Mouse (Mus musculus) embryonic facial prominence, embryonic 10.5 days (tissue): ENCODE measurements around the gene Gtpbp3. TPM values are rescaled to one million over a fixed set of nuclear protein-coding genes. Genes with fewer than 3 reads are reported as not detected.
A peak's percentile ranks its signal among the peaks of the same experiment; 100 is the strongest.

Experiments used
- DNase-seq: peaks from one replicate; pipeline ENCODE4 v3.0.0-alpha.2; 2017; ENCODE audit warnings: low spot score
- H3K27ac ChIP-seq: fragments of 300-500 bp; sonication (generic); replicated peaks from 2 replicates; pipeline ENCODE4 v1.5.1; 2016; ENCODE audit warnings: mild to moderate bottlenecking
- H3K27me3 ChIP-seq: fragments of 300-500 bp; sonication (generic); replicated peaks from 2 replicates; pipeline ENCODE4 v1.6.1; 2016; ENCODE audit warnings: low read depth, mild to moderate bottlenecking; ENCODE audit not compliant: poor library complexity, severe bottlenecking
- H3K36me3 ChIP-seq: fragments of 300-500 bp; sonication (generic); replicated peaks from 2 replicates; pipeline ENCODE4 v1.6.1; 2016; ENCODE audit warnings: mild to moderate bottlenecking, moderate library complexity
- H3K4me1 ChIP-seq: fragments of 300-500 bp; sonication (generic); 2 replicates; pipeline ENCODE4 v1.6.1; 2016
- H3K4me3 ChIP-seq: fragments of 300-500 bp; sonication (generic); 2 replicates; pipeline ENCODE4 v1.5.1; 2016; ENCODE audit warnings: mild to moderate bottlenecking, moderate library complexity
- H3K9me3 ChIP-seq: fragments of 300-500 bp; sonication (generic); 2 replicates; pipeline ENCODE4 v1.6.1; 2016; ENCODE audit warnings: mild to moderate bottlenecking
- WGBS: fragments of 180-500 bp; shearing (Covaris S2); methylation state at CpG from one replicate; pipeline ENCODE4 v1.1.7; 2016; 5-methylcytosine and 5-hydroxymethylcytosine counted together
- polyA plus RNA-seq: library from polyadenylated mRNA; unstranded; fragments of >200 nt; fragmentation: Nextera tagmentation; extraction: Ambion mirVana; gene quantifications from 2 replicates; pipeline ENCODE4 v1.2.1, GENCODE M21; 2016

The Gtpbp3 gene
- polyA plus RNA-seq, 1 experiment from 2014 or later, result 24.5 TPM

- peaks cover 20% of the 10 kb centered on the region for H3K27me3 ChIP-seq
- peak; percentile 69 for DNase-seq
- WGBS, result 9% methylated on average over 16 of the region's 16 CpGs
- peak overlapping the region; percentile 90 for H3K4me3 ChIP-seq
- H3K9me3 ChIP-seq, result no peaks in the 10 kb centered on the region
- peaks cover 43% of the 10 kb centered on the region for H3K4me1 ChIP-seq
- peak overlapping the region; percentile 87 for H3K27ac ChIP-seq
- H3K36me3 ChIP-seq, result peaks cover 56% of the 10 kb centered on the region
Measured at GRCm38 (mm10) chr8:71462786-71463185, 25.1 kb upstream of the Gtpbp3 start.

GRCm38 (mm10) chr8:71463188-71464033 is 24.5 kb upstream of the Gtpbp3 start, which contains the start of gene Abhd8:
Gene Abhd8 (minus strand): TSS chr8:71463655.
- Histone ChIP-seq H3K9me3 (no peaks in the 10 kb centered on the region), H3K36me3 (peaks cover 49% of the 10 kb centered on the region), H3K4me1 (peaks cover 43% of the 10 kb centered on the region), H3K27me3 (peaks cover 20% of the 10 kb centered on the region), H3K4me3 (peak within 1 kb of the TSS; percentile 90), H3K27ac (peak within 1 kb of the TSS; percentile 87)
- DNase-seq, result peak; percentile 97
- 1% methylated on average over 55 of the region's 55 CpGs for WGBS

- peak; percentile 97 for DNase-seq
- no peaks in the 10 kb centered on the region for H3K9me3 ChIP-seq
- under 1% methylated on average over 59 of the region's 59 CpGs for WGBS
- peaks cover 35% of the 10 kb centered on the region for H3K36me3 ChIP-seq
- H3K27me3 ChIP-seq, result peaks cover 20% of the 10 kb centered on the region
- peak within 1 kb of the TSS; percentile 90 for H3K4me3 ChIP-seq
- peaks cover 49% of the 10 kb centered on the region for H3K4me1 ChIP-seq
- H3K27ac ChIP-seq, result peak within 1 kb of the TSS; percentile 87
Measured at GRCm38 (mm10) chr8:71464513-71465500, 23.1 kb upstream of the Gtpbp3 start, which contains the start of gene Mrpl34. Gene Mrpl34 (plus strand): TSS chr8:71464959.

DNA sequence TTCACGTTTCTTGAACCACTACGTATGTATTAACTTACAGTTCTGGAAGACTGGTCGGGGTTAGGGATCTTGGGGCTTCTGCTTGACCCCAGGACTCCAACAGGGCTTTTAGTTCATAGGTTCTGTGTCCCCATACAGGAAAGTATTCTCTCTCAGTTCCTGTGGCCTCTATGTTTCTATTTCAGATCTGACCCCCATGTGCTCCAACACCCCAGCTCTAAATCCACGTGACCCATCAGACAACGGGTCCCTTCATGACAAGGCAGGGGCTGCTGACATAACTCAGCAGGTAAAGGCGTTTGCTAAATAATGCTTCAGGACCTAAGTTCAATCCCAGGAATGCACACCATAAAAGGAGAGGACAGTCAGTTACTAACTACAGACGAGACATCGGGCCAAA is 22.2 kb upstream of the Gtpbp3 start:
- H3K36me3 ChIP-seq, result peaks cover 34% of the 10 kb centered on the region
- H3K27me3 ChIP-seq, result peaks cover 19% of the 10 kb centered on the region
- H3K4me1 ChIP-seq, result peaks cover 58% of the 10 kb centered on the region
- DNase-seq, result no peak
- H3K9me3 ChIP-seq, result no peaks in the 10 kb centered on the region
- H3K4me3 ChIP-seq, result peak overlapping the region; percentile 90
- 83% methylated on average over 8 of the region's 8 CpGs for WGBS
- peak overlapping the region; percentile 87; the same call in 1 of the 2 replicates for H3K27ac ChIP-seq

GRCm38 (mm10) chr8:71466198-71466597 is 21.7 kb upstream of the Gtpbp3 start:
- Histone ChIP-seq H3K27me3 (peaks cover 15% of the 10 kb centered on the region), H3K36me3 (peaks cover 34% of the 10 kb centered on the region), H3K9me3 (no peaks in the 10 kb centered on the region), H3K4me1 (peaks cover 60% of the 10 kb centered on the region), H3K27ac (no peak overlapping the region), H3K4me3 (0 out of 2 replicates have a peak overlapping the region, but pooled peaks have one; percentile 90)
- WGBS, result 92% methylated on average over 5 of the region's 5 CpGs
- DNase-seq, result no peak

- peaks cover 5% of the 10 kb centered on the region; the same call in 1 of the 2 replicates for H3K27me3 ChIP-seq
- no peaks in the 10 kb centered on the region for H3K9me3 ChIP-seq
- H3K36me3 ChIP-seq, result peaks cover 37% of the 10 kb centered on the region
- peaks cover 51% of the 10 kb centered on the region for H3K4me1 ChIP-seq
- H3K27ac ChIP-seq, result no peak overlapping the region
- DNase-seq, result no peak
- peak overlapping the region; percentile 16; the same call in 1 of the 2 replicates for H3K4me3 ChIP-seq
- WGBS, result 91% methylated on average over 2 of the region's 2 CpGs
Measured at GRCm38 (mm10) chr8:71467201-71467600, 20.7 kb upstream of the Gtpbp3 start.

GRCm38 (mm10) chr8:71468001-71468400 is 19.9 kb upstream of the Gtpbp3 start:
- Histone ChIP-seq H3K4me1 (peaks cover 43% of the 10 kb centered on the region), H3K4me3 (no peak overlapping the region), H3K27me3 (no peaks in the 10 kb centered on the region), H3K36me3 (peaks cover 45% of the 10 kb centered on the region), H3K27ac (no peak overlapping the region), H3K9me3 (no peaks in the 10 kb centered on the region)
- no peak for DNase-seq
- 90% methylated on average over 1 of the region's 1 CpGs for WGBS

- H3K4me1 ChIP-seq, result peaks cover 33% of the 10 kb centered on the region
- no peaks in the 10 kb centered on the region for H3K27me3 ChIP-seq
- peak; percentile 99 for DNase-seq
- H3K36me3 ChIP-seq, result peaks cover 54% of the 10 kb centered on the region
- under 1% methylated on average over 52 of the region's 52 CpGs for WGBS
- H3K9me3 ChIP-seq, result no peaks in the 10 kb centered on the region
- H3K27ac ChIP-seq, result peak within 1 kb of the TSS; percentile 92
- H3K4me3 ChIP-seq, result peak within 1 kb of the TSS; percentile 99
Measured at GRCm38 (mm10) chr8:71468916-71469315, 19.0 kb upstream of the Gtpbp3 start, which contains the start of gene Dda1. Gene Dda1 (plus strand): TSS chr8:71469199.

DNA sequence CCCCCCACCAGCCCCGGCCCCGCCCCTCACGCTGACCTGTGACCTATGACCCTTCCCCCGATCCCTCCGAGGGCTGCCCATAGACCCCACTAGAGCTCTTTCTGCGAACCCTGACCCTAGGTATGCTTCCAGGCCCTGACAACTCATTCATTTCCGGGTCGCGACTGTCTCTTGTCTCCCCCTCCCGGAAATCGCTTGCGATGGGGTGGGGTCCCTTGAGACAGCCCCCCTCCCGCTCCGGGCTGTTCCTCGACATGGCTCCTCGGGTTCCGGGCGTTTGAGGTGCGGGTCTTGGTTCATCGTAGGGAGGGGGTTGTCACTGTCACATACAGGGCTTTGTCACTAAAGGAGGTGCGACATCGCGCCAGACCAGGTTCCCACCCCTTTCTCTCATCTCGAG is 18.5 kb upstream of the Gtpbp3 start:
- H3K36me3 ChIP-seq, result peaks cover 59% of the 10 kb centered on the region
- WGBS, result under 1% methylated on average over 24 of the region's 24 CpGs
- peak overlapping the region; percentile 99 for H3K4me3 ChIP-seq
- no peaks in the 10 kb centered on the region for H3K9me3 ChIP-seq
- no peaks in the 10 kb centered on the region for H3K27me3 ChIP-seq
- peaks cover 28% of the 10 kb centered on the region for H3K4me1 ChIP-seq
- H3K27ac ChIP-seq, result peak overlapping the region; percentile 92
- DNase-seq, result peak; percentile 70

DNA sequence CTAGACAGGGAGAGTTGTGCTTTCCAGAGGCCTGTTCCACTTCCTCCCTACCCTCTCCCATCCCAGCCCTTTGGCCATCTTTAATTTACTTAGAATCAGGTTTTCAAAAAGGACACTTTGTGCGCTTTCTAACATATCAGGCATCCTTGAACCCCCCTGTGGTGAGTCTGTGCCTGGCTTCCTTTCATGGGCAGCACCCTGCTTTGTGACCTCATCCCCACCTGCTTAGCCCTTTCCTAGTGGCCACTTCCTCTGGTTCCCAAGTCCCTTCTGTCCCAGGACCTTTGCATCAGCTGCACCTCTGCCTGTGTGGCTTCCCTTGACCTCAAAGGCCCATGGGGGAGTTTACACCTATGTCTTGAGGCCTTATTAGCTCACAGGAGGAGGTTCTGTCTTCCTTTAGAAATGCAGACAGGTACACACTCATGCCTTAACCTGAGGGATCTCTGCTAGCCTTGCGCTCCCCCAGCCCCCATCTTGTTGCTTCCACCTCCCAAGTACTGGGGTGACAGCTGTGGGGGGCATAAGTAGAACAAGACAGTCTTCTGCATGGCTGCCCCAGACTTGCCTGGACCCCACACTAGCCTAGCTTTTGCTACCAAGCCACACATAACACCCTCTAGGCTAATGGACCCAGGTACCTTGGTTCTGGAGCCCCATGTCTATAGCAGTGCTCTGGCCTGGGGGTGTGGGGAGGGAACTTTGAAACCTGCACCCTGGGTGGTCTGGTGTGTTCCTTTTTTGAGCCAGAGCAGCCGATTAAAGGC is 17.6 kb upstream of the Gtpbp3 start:
- Histone ChIP-seq H3K4me1 (peaks cover 25% of the 10 kb centered on the region), H3K27me3 (no peaks in the 10 kb centered on the region), H3K36me3 (peaks cover 68% of the 10 kb centered on the region), H3K9me3 (no peaks in the 10 kb centered on the region), H3K4me3 (peak overlapping the region; percentile 99), H3K27ac (peak overlapping the region; percentile 92; the same call in 1 of the 2 replicates)
- no peak for DNase-seq
- 88% methylated on average over 3 of the region's 3 CpGs for WGBS

- H3K4me3 ChIP-seq, result peak overlapping the region; percentile 99
- peaks cover 25% of the 10 kb centered on the region for H3K4me1 ChIP-seq
- peaks cover 71% of the 10 kb centered on the region for H3K36me3 ChIP-seq
- H3K27ac ChIP-seq, result no peak overlapping the region
- H3K9me3 ChIP-seq, result no peaks in the 10 kb centered on the region
- no peaks in the 10 kb centered on the region for H3K27me3 ChIP-seq
- whole genome bisulfite sequencing, result 84% methylated on average over 5 of the region's 5 CpGs
- DNase-seq, result no peak
Measured at GRCm38 (mm10) chr8:71470913-71471255, 17.0 kb upstream of the Gtpbp3 start.
